Mouse (Mus musculus): Measurements from ENCODE around the gene Dlg5. TPM values are rescaled to one million over a fixed set of nuclear protein-coding genes. Genes with fewer than 3 reads are reported as not detected.

Dlg5 gene
- polyA plus RNA-seq (2012; rRNA removed; ENCODE audit: low replicate concordance): 22.6 and 55.9 TPM in 2 replicates

DNA sequence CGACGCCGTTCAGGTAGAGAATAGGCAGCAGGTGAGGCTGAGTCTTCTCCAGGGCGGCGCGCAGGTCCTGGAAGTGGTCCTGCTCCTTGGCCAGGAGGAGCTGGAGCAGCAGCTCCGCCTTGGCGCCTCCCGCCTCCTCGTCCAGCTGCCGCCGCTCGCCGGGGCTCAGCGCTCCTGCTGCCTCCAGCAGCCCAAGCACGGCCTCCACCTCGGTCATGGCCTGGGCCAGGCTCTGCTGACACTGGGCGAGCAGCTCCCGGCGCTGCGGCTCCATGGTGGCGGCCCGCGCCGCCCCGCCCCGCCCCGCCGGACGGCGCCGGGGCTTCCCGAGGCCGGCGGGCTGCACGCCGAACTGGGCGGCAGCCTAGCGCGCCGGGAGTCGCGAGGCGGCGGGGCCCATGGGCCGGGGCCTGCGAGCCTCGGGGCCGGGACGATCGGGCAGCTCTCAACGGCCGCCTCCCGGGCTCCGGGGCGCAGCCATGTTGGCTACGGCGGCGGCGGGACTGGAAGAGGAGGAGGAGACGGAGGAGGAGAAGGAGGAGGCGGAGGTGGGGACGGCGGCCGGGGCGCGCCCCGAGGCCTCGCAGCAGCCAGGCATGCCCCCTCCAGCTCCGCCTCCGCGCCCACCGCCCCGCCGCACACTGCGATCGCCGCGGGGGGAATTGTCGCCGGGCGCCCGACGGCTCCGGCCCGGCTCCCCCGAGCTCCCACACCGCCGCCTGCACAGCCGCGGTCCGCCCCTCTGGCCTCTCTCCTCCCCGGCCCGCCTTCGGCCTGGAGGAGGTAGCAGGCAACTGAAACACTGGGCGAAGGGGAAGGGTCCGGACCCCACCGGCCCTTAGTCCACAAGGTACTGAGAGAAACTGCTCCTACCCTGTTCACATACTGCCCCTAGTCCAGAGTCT, at the start of gene Dlg5:
Dlg5 (minus strand) TSS at position 744 of the 905 bp plus-strand sequence.

DNA sequence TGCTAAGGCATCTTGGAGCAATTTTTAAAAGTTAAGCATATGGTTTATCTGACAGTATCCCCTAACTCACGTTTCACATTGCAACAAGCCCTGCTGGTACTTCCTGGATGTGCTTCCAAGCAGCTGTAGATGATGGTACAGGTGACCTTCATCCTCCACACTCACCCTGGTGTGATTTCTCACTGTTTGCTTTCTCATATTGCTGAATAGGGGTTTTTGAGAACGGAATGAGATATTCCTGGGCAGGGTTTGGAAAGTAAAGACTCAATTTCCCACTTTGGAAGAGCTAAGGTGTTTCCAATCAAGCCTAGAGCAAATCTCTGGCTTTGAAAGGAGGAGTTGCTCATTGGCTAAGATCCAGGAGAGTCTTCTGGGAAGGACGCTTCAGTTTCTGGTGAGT, 47.2 kb upstream of the Dlg5 start, which contains the start of gene E330034G19Rik:
E330034G19Rik (plus strand) TSS at position 301 of the 400 bp plus-strand sequence.

Other genes starting within 250 kb of the Dlg5 start
- gene Kcnma1, start 231.4 kb downstream of the Dlg5 start, polyA plus RNA-seq (2012; rRNA removed; ENCODE audit: low replicate concordance): 1.1 and 6.8 TPM in 2 replicates
- not detected in 2 replicates for gene E330034G19Rik, start 47.3 kb upstream of the Dlg5 start, polyA plus RNA-seq (2012; rRNA removed; ENCODE audit: low replicate concordance)
- 7.4 and 12.0 TPM in 2 replicates for gene Polr3a, start 241.1 kb upstream of the Dlg5 start, polyA plus RNA-seq (2012; rRNA removed; ENCODE audit: low replicate concordance)
- 762 and 1,360 TPM in 2 replicates for gene Rps24, start 241.2 kb upstream of the Dlg5 start, polyA plus RNA-seq (2012; rRNA removed; ENCODE audit: low replicate concordance)